Mouse (Mus musculus) megakaryocyte progenitor cell, adult 5-6 weeks (primary cell): ENCODE results near the gene Hba-a1. TPM values are rescaled to one million over a fixed set of nuclear protein-coding genes. Genes with fewer than 3 reads are reported as not detected.

ENCODE experiments used
- total RNA-seq, 2 experiments: library from RNA; stranded (forward) in 1 of 2; stranded (reverse) in 1 of 2; fragments of 157-497, 149-512 nt in 1 of 2; fragments of 200-1000 nt in 1 of 2; gene quantifications; 2 replicates each; pipeline versions ENCODE4 v1.2.3 to v1.2.4; 2015 to 2017

Hba-a1 gene
- total RNA-seq, 2 experiments from 2014 or later: 10.0 to 14.0 TPM

Other genes with a start within 250 kb of the Hba-a1 start
- gene Il9r, start 83.2 kb upstream of the Hba-a1 start, total RNA-seq (2015): 0.07 TPM in 1 of 2 replicates, not detected in the other
- gene Il9r, start 83.2 kb upstream of the Hba-a1 start, total RNA-seq (2017): 0.30 TPM in 1 of 2 replicates, not detected in the other
- gene Snrnp25, start 78.1 kb upstream of the Hba-a1 start, total RNA-seq (2015): 56.5 and 60.4 TPM in 2 replicates
- 70.3 and 82.6 TPM in 2 replicates for gene Snrnp25, start 78.1 kb upstream of the Hba-a1 start, total RNA-seq (2017)
- 0.22 TPM in 1 of 2 replicates, not detected in the other for gene Rhbdf1, start 61.2 kb upstream of the Hba-a1 start, total RNA-seq (2015)
- gene Rhbdf1, start 61.2 kb upstream of the Hba-a1 start, total RNA-seq (2017): 0.25 and 2.9 TPM in 2 replicates
- 5.4 and 7.1 TPM in 2 replicates for gene Mpg, start 57.0 kb upstream of the Hba-a1 start, total RNA-seq (2015)
- gene Mpg, start 57.0 kb upstream of the Hba-a1 start, total RNA-seq (2017): 5.3 and 7.8 TPM in 2 replicates
- 15.1 and 16.2 TPM in 2 replicates for gene Nprl3, start 15.8 kb upstream of the Hba-a1 start, total RNA-seq (2015)
- 14.4 and 17.2 TPM in 2 replicates for gene Nprl3, start 15.8 kb upstream of the Hba-a1 start, total RNA-seq (2017)
- not detected in 2 replicates for gene Hba-x, start 7.1 kb upstream of the Hba-a1 start, total RNA-seq (2015)
- gene Hba-x, start 7.1 kb upstream of the Hba-a1 start, total RNA-seq (2017): not detected in 2 replicates
- not detected in 2 replicates for gene Hbq1b, start 3.5 kb downstream of the Hba-a1 start, total RNA-seq (2015)
- gene Hbq1b, start 3.5 kb downstream of the Hba-a1 start, total RNA-seq (2017): not detected in 2 replicates
- 26.3 and 54.4 TPM in 2 replicates for gene Hba-a2, start 13.0 kb downstream of the Hba-a1 start, total RNA-seq (2015)
- 25.3 and 31.4 TPM in 2 replicates for gene Hba-a2, start 13.0 kb downstream of the Hba-a1 start, total RNA-seq (2017)
- not detected in 2 replicates for gene Hbq1a, start 16.6 kb downstream of the Hba-a1 start, total RNA-seq (2015)
- gene Hbq1a, start 16.6 kb downstream of the Hba-a1 start, total RNA-seq (2017): not detected in 2 replicates
- 6.1 and 7.2 TPM in 2 replicates for gene Sh3pxd2b, start 64.3 kb downstream of the Hba-a1 start, total RNA-seq (2015)
- 1.7 and 2.4 TPM in 2 replicates for gene Sh3pxd2b, start 64.3 kb downstream of the Hba-a1 start, total RNA-seq (2017)
- 6.5 and 9.7 TPM in 2 replicates for gene Ubtd2, start 171.9 kb downstream of the Hba-a1 start, total RNA-seq (2015)
- gene Ubtd2, start 171.9 kb downstream of the Hba-a1 start, total RNA-seq (2017): 2.6 and 4.0 TPM in 2 replicates
- 1.7 TPM in 1 of 2 replicates, not detected in the other for gene Efcab9, start 248.6 kb downstream of the Hba-a1 start, total RNA-seq (2015)
- 0.50 and 1.2 TPM in 2 replicates for gene Efcab9, start 248.6 kb downstream of the Hba-a1 start, total RNA-seq (2017)
- 12.8 and 15.8 TPM in 2 replicates for gene Stk10, start 249.8 kb downstream of the Hba-a1 start, total RNA-seq (2015)
- gene Stk10, start 249.8 kb downstream of the Hba-a1 start, total RNA-seq (2017): 15.7 and 16.8 TPM in 2 replicates